Mouse (Mus musculus) E14TG2a.4 (cell line): ENCODE results near the gene Gm9112.
"Not testable (repeated sequence)": the region's sequence is repeated elsewhere in the genome, so short reads cannot be mapped to it uniquely, and the experiment has no call there.

Experiments used
- CTCF ChIP-seq: conservative IDR thresholded peaks from 2 replicates; pipeline ENCODE4 v1.5.1; 2014; ENCODE audit warnings: low read length
- POU5F1 ChIP-seq: IDR thresholded peaks from 2 replicates; pipeline ENCODE4 v1.6.1; 2014; ENCODE audit warnings: low read length, borderline replicate concordance

DNA sequence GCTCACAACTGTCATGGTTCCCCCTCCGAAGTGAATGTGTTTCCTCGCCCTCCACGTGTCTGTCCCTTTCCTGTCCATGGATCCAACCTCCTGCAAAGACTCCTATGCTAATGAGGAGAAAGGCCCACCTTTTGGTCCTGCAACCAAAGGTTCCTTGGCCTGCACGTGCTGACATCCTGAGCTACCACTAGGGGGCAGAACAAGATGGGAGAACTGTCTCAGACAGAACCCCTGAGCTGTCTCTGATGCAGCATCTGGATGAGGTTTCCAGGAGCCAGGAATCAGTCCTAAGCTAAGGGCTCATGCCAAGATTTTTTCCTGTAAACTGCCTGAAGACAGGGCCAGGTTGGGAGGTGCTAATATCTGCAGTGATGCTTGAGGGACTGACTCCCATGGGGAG is 18.2 kb downstream of the Gm9112 start:
- peak; percentile 12 for TF ChIP-seq CTCF
- not testable (repeated sequence) for TF ChIP-seq POU5F1
